Mouse (Mus musculus) kidney, embryonic 14.5 days (tissue): ENCODE results near the gene Tbc1d10a. TPM values are rescaled to one million over a fixed set of nuclear protein-coding genes. Genes with fewer than 3 reads are reported as not detected.

Experiments
- ATAC-seq: fragments of 200-750 bp; cut with Nextera tagmentation; 2 replicates; pipeline ENCODE4 v1.8.0; 2017; ENCODE audit warnings: moderate number of reproducible peaks, mild to moderate bottlenecking, moderate TSS enrichment, moderate library complexity; ENCODE audit not compliant: low FRiP score, low TSS enrichment
- H3K27ac ChIP-seq: fragments of 300-500 bp; sonication (generic); 2 replicates; pipeline ENCODE4 v1.5.1; 2014; ENCODE audit warnings: low read depth, mild to moderate bottlenecking, low read length, moderate library complexity, mixed read lengths
- H3K27me3 ChIP-seq: fragments of 300-500 bp; sonication (generic); 2 replicates; pipeline ENCODE4 v1.6.1; 2014; ENCODE audit warnings: mild to moderate bottlenecking, low read length; ENCODE audit not compliant: control insufficient read depth, insufficient read depth
- H3K36me3 ChIP-seq: fragments of 300-500 bp; sonication (generic); 2 replicates; pipeline ENCODE4 v1.6.1; 2014; ENCODE audit warnings: low read length, mixed read lengths; ENCODE audit not compliant: control insufficient read depth, insufficient read depth
- H3K4me1 ChIP-seq: fragments of 300-500 bp; sonication (generic); 2 replicates; pipeline ENCODE4 v1.6.1; 2014; ENCODE audit warnings: low read length, mixed read lengths; ENCODE audit not compliant: control insufficient read depth, insufficient read depth
- H3K4me2 ChIP-seq: fragments of 300-500 bp; sonication (generic); replicated peaks from 2 replicates; pipeline ENCODE4 v1.6.1; 2014; ENCODE audit warnings: low read depth, mild to moderate bottlenecking, low read length
- H3K4me3 ChIP-seq: fragments of 300-500 bp; sonication (generic); 2 replicates; pipeline ENCODE4 v1.5.1; 2014; ENCODE audit warnings: mild to moderate bottlenecking, low read length
- H3K9ac ChIP-seq: fragments of 300-500 bp; sonication (generic); 2 replicates; pipeline ENCODE4 v1.6.1; 2014; ENCODE audit warnings: low read depth, mild to moderate bottlenecking, low read length, moderate library complexity
- H3K9me3 ChIP-seq: fragments of 300-500 bp; sonication (generic); 2 replicates; pipeline ENCODE4 v1.6.1; 2016; ENCODE audit warnings: low read length; ENCODE audit not compliant: control insufficient read depth
- WGBS: fragments of 180-500 bp; shearing (Covaris S2); extraction: QIAGEN DNeasy Blood & Tissue Kit; methylation state at CpG from one replicate; pipeline ENCODE4 v1.1.7; 2014; 5-methylcytosine and 5-hydroxymethylcytosine counted together
- polyA plus RNA-seq: library from polyadenylated mRNA; unstranded; fragments of >200 nt; fragmentation: Nextera tagmentation; extraction: Ambion mirVana; gene quantifications from 2 replicates; pipeline ENCODE4 v1.2.1, GENCODE M21; 2014

Tbc1d10a gene
- polyA plus RNA-seq, 1 experiment from 2014 or later, result 28.8 TPM

DNA sequence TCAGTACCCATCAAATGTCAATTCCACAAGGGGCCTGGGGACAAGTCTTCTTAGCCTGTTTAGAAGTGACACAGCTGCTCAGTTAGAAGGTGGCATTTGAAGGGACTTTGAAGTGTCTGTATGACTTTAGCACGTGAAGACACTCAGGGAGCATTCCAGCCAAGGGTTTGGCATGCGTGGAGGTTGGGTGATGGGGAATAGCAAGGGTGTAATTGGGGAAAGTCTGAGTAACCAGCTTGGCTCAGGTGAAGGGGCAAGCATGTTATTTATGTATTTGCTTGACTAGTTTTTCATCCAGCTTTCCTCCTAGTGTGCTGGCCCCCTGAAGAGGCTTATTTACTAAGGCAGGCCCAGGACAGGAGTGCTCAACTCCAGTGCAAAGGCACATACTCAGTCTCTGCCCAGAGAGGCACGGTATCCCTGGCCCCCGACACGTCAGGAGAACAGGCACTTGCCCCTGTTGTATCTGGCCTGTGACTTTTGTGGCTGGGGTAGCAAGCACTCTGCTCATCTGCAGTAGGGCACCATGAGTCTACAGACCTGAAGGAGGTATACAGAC is 18.6 kb downstream of the Tbc1d10a start:
- no peak for ATAC-seq
- no peak overlapping the region for H3K27ac ChIP-seq
- H3K9ac ChIP-seq, result no peak overlapping the region
- H3K4me1 ChIP-seq, result peaks cover 12% of the 10 kb centered on the region; the same call in 1 of the 2 replicates
- 80% methylated on average over 5 of the region's 5 CpGs for WGBS
- H3K9me3 ChIP-seq, result no peaks in the 10 kb centered on the region
- no peaks in the 10 kb centered on the region for H3K27me3 ChIP-seq
- H3K4me3 ChIP-seq, result no peak overlapping the region
- H3K4me2 ChIP-seq, result no peak overlapping the region
- peaks cover 29% of the 10 kb centered on the region for H3K36me3 ChIP-seq

DNA sequence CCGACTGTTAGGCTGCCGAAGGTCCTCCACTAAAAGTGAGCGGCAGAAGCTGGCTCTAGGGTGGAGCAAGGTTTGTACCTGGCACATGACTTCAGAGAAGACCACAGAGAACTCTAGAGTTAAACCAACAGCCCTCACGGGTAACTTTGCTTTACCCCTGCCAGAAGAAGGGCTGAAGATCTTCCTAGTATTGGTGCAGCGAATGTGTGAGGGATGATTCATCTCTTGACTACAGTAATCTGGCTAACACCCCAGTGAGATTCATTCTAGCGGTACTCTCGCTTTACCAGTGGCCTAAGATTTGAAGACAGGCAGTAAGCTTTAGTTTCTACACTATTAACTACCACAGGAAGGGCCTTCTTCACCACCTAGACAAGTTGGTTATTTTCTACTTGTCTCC is 19.4 kb downstream of the Tbc1d10a start:
- H3K36me3 ChIP-seq, result peaks cover 33% of the 10 kb centered on the region
- H3K9ac ChIP-seq, result no peak overlapping the region
- H3K4me2 ChIP-seq, result no peak overlapping the region
- no peak overlapping the region for H3K4me3 ChIP-seq
- 92% methylated on average over 7 of the region's 7 CpGs for WGBS
- no peak for ATAC-seq
- no peak overlapping the region for H3K27ac ChIP-seq
- no peaks in the 10 kb centered on the region for H3K9me3 ChIP-seq
- H3K27me3 ChIP-seq, result no peaks in the 10 kb centered on the region
- peaks cover 12% of the 10 kb centered on the region; the same call in 1 of the 2 replicates for H3K4me1 ChIP-seq

DNA sequence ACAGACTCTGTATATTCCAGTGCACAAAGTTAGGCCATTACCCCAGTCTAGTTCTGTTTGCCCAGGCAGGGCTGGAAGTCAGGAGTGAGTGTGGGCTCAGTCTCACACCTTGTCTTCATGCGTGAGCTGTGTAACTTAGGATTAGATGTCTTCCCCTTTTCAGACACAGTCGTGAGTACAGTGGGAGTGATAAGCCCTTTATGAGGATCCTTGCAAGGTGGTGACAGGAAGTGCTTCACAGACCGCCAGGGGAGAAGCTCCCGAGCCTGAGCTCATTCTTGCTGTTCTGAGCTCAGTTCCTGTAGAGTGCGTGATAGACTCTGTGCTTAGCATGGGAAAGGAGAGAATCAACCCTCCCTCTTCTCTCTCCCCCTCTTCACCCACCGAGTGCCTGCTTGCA is 20.0 kb downstream of the Tbc1d10a start:
- H3K27me3 ChIP-seq, result no peaks in the 10 kb centered on the region
- peaks cover 12% of the 10 kb centered on the region; the same call in 1 of the 2 replicates for H3K4me1 ChIP-seq
- H3K4me3 ChIP-seq, result no peak overlapping the region
- H3K4me2 ChIP-seq, result no peak overlapping the region
- H3K36me3 ChIP-seq, result peaks cover 36% of the 10 kb centered on the region
- no peaks in the 10 kb centered on the region for H3K9me3 ChIP-seq
- 77% methylated on average over 6 of the region's 6 CpGs for WGBS
- H3K9ac ChIP-seq, result no peak overlapping the region
- no peak overlapping the region for H3K27ac ChIP-seq
- no peak for ATAC-seq

DNA sequence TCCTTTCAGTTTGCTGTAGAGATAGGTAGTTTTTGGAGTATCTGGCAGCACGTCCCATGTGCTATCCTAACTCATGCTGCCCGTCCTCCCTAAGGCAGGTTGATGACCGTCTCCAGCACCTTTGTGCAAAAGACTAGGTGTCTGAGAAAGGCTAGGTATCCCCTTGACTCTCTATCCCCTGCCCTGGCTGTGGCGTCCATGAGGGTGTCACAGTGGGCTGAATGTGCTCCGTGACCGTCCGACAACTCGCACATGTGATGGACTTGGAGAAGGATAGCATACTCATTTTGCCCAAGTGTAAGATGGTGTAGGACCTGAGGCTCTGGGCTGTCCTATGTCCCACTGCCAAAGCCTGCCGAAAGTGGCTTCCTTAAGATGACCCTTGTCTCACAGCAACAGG is 21.1 kb downstream of the Tbc1d10a start:
- Histone ChIP-seq H3K27me3 (no peaks in the 10 kb centered on the region), H3K27ac (no peak overlapping the region), H3K9ac (no peak overlapping the region), H3K4me1 (peaks cover 12% of the 10 kb centered on the region; the same call in 1 of the 2 replicates), H3K9me3 (no peaks in the 10 kb centered on the region), H3K36me3 (peaks cover 46% of the 10 kb centered on the region), H3K4me3 (no peak overlapping the region), H3K4me2 (no peak overlapping the region)
- 91% methylated on average over 9 of the region's 9 CpGs for WGBS
- ATAC-seq, result no peak

DNA sequence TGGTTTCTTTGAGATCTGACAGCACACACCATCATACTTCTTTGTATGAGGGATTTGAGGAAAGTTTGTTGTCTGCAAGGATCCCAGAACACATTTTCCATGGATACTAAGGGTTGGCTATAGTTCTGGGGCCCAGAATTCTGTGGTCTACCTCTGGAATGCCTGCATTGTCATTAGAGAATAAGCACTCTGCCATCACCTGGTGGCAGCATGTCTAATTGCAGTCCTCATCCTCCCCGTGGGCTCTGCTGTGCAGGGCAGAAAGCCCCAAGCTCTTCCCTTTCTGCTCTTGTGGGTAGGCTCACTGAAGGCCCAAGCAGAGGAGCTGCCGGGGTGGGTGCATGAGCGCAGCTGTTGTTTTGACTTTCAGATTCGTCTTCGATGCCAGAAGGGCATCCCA is 23.0 kb downstream of the Tbc1d10a start:
- H3K4me3 ChIP-seq, result no peak overlapping the region
- no peaks in the 10 kb centered on the region for H3K9me3 ChIP-seq
- 82% methylated on average over 5 of the region's 5 CpGs for WGBS
- H3K36me3 ChIP-seq, result peaks cover 65% of the 10 kb centered on the region
- no peaks in the 10 kb centered on the region for H3K27me3 ChIP-seq
- no peaks in the 10 kb centered on the region for H3K4me1 ChIP-seq
- no peak overlapping the region for H3K9ac ChIP-seq
- H3K27ac ChIP-seq, result no peak overlapping the region
- no peak for ATAC-seq
- no peak overlapping the region for H3K4me2 ChIP-seq

DNA sequence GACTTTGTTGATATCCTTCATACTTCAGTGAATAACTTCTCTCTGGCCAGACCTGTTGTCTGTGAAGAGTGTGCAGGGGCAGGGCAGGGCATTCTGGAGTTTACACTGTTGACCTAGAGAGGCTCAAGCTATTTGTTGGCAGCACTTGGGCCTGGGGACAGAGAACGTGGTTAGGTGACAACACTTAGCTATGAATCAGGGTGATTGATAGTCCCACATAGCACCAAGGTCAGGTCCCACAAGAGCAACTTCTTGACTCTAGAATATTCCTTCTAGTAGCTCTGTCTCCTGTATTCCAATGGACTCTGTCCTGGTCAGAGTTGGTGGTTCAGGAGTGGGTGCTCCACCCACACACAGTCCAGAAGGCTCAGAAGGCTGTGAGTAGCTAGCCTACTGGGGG is 24.2 kb downstream of the Tbc1d10a start:
- 13% methylated on average over 1 of the region's 1 CpGs for WGBS
- peaks cover 77% of the 10 kb centered on the region for H3K36me3 ChIP-seq
- no peaks in the 10 kb centered on the region for H3K4me1 ChIP-seq
- no peak overlapping the region for H3K4me3 ChIP-seq
- no peaks in the 10 kb centered on the region for H3K9me3 ChIP-seq
- no peak overlapping the region for H3K27ac ChIP-seq
- no peaks in the 10 kb centered on the region for H3K27me3 ChIP-seq
- no peak for ATAC-seq
- H3K4me2 ChIP-seq, result no peak overlapping the region
- H3K9ac ChIP-seq, result no peak overlapping the region

DNA sequence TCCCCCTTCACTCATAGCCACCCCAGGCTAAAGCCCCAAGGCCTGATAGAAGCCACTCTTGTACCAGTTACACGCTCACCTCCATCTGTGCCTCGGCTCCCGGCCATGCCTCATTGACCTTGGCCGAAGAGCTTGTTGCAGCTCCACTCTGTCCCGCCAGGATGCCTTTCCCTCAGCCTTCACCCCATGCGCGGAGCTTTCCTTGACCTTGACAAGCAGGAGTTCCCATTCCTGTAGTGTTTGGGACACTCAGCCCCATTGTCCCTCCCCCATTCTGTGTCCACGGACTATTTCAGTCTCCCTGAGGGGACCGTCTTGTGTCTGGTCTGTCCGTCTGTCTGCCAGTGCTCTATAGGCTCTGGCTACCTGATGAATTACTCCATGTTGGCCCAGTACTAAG is 26.5 kb downstream of the Tbc1d10a start:
- Histone ChIP-seq H3K9me3 (no peaks in the 10 kb centered on the region), H3K4me1 (no peaks in the 10 kb centered on the region), H3K9ac (no peak overlapping the region), H3K36me3 (peaks cover 62% of the 10 kb centered on the region), H3K4me3 (no peak overlapping the region), H3K4me2 (no peak overlapping the region), H3K27ac (no peak overlapping the region), H3K27me3 (no peaks in the 10 kb centered on the region)
- 73% methylated on average over 10 of the region's 10 CpGs for WGBS
- ATAC-seq, result no peak

DNA sequence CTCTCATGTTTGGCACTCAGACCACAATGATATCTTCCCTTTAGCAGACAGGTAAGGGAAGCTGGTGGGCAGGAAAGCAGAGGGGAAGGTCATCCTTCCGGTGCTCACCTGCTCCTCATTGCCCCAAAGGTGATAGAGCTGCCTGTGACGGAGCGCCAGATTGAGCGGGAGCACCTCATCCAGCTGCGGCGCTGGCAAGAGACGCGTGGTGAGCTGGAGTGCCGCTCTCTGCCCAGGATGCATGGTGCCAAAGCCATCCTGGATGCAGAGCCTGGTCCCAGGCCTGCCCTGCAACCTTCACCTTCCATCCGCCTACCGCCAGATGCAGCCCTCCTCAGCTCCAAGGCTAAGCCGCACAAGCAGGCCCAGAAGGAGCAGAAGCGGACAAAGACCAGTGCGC is 28.0 kb downstream of the Tbc1d10a start:
- peaks cover 54% of the 10 kb centered on the region for H3K36me3 ChIP-seq
- H3K9me3 ChIP-seq, result no peaks in the 10 kb centered on the region
- no peak overlapping the region for H3K27ac ChIP-seq
- WGBS, result 97% methylated on average over 14 of the region's 14 CpGs
- H3K4me3 ChIP-seq, result no peak overlapping the region
- H3K4me1 ChIP-seq, result no peaks in the 10 kb centered on the region
- no peak overlapping the region for H3K4me2 ChIP-seq
- no peak overlapping the region for H3K9ac ChIP-seq
- no peak for ATAC-seq
- 0 out of 2 replicates have a peak, but pooled peaks cover 7% of the 10 kb centered on the region for H3K27me3 ChIP-seq

DNA sequence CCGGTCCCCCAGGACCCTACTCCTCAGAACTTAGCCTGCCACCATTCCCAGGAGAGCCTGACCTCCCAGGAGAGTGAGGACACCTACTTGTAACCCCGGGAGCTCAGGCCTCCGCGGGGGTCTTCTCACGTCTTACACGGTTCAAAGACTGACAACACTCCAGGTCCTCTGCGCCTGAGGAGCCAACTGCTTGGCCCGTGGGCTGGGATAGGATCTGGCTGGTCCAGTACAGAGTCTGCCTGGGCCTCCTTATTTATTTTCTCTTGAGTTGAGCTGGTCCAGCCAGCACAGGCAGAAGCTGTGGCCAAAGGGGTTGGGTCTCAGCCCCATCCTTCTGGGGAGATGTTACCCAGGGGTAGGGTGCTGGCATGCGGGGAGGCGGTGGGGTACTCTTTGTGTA is 28.5 kb downstream of the Tbc1d10a start:
- no peaks in the 10 kb centered on the region for H3K9me3 ChIP-seq
- ATAC-seq, result no peak

More for the DNA sequence above, 28.5 kb downstream of the Tbc1d10a start:
- Histone ChIP-seq H3K27me3 (0 out of 2 replicates have a peak, but pooled peaks cover 7% of the 10 kb centered on the region), H3K9ac (no peak overlapping the region), H3K4me2 (no peak overlapping the region), H3K4me1 (no peaks in the 10 kb centered on the region), H3K27ac (no peak overlapping the region), H3K4me3 (no peak overlapping the region), H3K36me3 (peaks cover 49% of the 10 kb centered on the region)
- 83% methylated on average over 10 of the region's 10 CpGs for WGBS
